Mouse (Mus musculus): ENCODE measurements at regions not wholly inside any gene's neighbourhood (a gene's known extent, or its start where the extent isn't known, plus 50 kb on each side); places are given as distances from the start of the nearest gene placed in this dataset.
"Not testable (repeated sequence)": the region's sequence is repeated elsewhere in the genome, so short reads cannot be mapped to it uniquely, and the experiment has no call there.

- DNase-seq (ENCODE audit: low spot score) = no peak
Measured at GRCm38 (mm10) chr1:185939914-185940313, 177.2 kb downstream of the Lyplal1 start.

GRCm38 (mm10) chr1:185940511-185940910 lies 176.6 kb downstream of the Lyplal1 start:
- DNase-seq (ENCODE audit: low spot score) = no peak

DNA sequence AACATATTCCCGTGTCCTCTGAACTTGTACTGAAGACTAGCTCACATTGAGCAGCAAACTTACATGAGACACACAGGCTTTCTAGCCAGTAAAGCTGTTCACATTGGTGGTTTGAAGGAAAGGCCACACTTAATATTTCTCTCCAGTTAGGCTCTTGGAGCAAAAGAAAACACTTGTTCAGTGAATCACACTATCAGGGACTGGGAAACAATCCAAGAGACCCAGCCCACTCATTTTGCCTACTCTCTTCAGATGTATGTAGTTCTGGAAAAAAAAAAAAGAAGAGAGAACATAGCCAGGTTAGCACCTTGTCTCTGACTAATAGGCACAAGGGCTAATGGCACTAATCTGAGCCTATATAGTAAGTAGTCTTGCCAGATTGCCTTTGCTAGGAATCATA lies 165.9 kb downstream of the Lyplal1 start:
- DNase-seq (ENCODE audit: low spot score) = no peak

DNA sequence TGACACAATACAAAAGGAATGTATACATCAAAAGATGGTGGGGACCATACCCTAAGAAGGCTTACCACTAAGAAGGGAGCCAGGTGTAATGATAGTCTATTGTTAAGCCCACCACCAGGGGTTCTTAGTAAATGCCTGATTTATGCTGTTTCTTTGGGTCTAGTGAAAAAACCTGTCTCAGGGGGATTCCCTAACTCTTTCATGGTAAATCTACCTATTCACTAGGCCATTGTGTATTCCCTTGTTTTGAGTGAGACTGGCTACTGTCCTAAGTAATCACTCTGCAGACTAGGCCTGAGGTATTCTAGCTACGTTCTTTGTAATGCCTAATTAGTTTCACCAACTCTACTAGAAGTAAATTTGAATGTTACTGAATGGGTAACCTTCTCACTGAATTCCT lies 161.3 kb downstream of the Lyplal1 start:
- not testable (repeated sequence) for DNase-seq (ENCODE audit: low spot score)

DNA sequence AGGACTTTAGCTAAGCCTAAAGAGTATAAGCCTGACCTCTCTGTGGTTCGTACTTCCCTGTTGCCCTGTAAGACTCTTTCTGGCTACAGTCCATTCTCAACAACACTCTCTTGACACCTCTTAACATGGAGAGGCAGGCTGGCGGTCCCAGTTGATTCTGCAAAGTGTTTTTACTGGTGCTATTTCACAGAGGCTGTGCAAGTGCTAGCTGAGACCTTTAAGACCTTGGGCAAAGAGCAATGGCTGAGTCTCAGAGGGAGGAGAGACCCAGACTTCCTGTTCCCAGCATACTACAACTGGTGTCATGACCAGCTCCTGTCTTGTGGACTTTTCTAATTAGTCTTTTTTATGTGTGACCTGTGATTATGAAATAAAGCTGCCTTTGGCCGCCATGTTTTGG lies 159.6 kb downstream of the Lyplal1 start:
- no peak for DNase-seq (ENCODE audit: low spot score)

DNA sequence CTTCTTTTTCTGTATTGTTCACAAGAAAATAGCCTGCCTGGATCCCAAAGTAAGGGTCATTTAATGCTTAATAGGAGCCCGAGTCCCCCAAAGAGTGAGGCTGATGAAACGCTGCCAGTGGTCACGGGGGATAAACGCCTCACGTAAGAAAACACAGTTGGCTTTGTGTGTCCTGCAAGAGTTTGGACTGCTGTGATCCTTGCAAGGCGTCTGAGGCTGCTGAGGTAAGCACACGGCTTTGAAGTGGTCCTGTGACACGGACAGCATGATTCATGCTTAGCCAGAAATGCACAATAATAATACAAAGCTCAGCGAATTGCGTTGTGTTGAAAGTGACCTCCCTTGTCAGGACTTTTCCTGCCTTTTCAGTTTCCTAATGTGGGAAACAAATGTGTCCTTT lies 158.8 kb downstream of the Lyplal1 start:
- DNase-seq (ENCODE audit: low spot score) = no peak

GRCm38 (mm10) chr1:185962606-185963005 lies 154.5 kb downstream of the Lyplal1 start:
- no peak for DNase-seq (ENCODE audit: low spot score)

DNA sequence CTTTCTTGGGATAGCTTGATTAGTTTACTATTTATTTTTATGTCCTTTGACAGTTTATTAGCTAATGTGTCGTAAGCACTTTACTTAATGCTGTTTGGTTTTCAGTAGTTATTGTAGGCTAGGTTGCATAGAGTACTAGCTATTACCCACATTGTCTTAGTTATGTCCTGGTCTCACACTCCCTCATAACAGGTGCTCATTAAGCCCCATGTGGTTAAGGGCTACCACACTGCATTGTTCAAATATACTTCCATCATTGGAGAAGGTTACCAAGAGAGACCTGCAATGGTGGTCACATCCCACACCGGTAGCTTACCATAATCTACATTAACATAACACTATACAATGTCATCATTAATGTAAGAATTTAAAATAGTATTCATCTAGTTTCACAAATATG lies 153.3 kb downstream of the Lyplal1 start:
- no peak for DNase-seq (ENCODE audit: low spot score)

- no peak for DNase-seq (ENCODE audit: low spot score)
Measured at GRCm38 (mm10) chr1:185964426-185964825, 152.7 kb downstream of the Lyplal1 start.

DNA sequence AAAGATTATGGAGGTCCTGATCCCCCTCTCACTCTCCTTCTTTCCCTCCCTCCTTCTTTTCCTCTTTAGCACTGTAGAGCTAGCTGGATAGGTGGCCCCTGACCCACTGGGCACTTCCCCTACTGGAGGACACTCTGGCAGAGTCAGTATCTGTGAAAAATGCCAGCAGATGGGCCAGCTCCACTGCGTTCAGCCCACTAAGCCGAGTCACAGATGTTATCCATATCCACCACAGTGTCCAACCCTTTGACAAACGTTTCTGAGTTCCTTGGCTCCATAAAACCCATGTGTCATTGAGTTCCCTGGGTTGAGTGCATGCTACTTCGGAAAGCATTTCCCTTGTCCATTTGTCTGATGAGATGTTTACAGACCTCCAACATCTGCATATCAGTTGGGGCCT lies 149.9 kb downstream of the Lyplal1 start:
- no peak for DNase-seq (ENCODE audit: low spot score)

DNA sequence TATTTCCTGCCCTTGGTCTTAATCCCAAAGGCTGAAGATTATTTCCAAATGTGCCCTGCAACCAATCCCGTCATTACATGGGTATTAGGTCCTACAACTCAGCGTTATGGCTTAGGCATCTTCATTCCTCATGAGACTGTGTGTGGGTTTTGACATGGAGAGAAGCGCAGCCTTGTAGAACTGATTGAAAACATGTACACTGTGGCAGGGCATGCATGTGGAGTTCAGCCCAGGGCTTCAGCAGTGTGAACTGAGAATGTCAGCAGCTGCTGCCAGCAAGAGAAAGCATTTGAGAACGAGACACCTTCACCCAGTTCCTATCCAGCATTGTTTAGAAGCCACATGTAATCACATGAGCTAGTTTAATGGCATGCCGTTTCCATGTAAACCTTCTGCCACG lies 149.3 kb downstream of the Lyplal1 start:
- no peak for DNase-seq (ENCODE audit: low spot score)

DNA sequence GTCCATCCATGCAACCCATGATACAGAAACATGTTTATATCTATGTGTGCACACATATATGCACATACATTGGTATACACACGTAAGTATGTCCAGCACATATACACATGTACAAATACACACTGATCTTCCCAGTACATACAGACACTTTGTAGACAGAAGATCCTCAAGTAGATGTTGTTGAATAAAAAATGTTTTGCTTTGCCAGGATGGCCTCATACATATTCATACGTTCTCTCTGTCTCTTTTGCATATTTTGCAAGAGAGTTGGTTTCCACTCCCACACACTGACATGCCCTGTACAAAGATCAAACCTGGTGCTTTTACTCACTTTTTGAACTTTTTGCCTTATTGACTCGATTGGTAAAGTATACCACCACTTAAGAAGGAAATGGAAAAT lies 148.5 kb downstream of the Lyplal1 start:
- DNase-seq (ENCODE audit: low spot score) = no peak

DNA sequence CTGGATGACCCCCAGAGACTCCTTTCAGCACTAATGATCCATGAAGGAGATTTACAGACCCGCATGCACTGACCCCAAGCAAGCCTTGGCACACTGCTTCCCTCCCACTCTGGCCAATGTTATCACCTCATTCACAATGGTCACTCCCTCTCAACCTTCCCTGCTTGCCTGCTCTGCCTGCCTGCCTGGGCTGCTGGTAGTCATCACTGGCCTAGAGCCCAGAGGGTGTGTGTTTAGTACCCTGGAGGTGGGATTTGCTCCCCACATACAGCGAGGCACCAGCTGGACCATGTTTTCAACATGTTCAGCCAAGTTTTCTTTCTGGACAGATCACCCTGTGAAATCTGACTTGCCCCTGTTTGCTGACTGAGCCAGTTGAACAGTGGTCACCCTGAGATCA lies 147.9 kb downstream of the Lyplal1 start:
- DNase-seq (ENCODE audit: low spot score) = no peak

- DNase-seq (ENCODE audit: low spot score) = no peak
Measured at GRCm38 (mm10) chr1:185977075-185977474, 140.0 kb downstream of the Lyplal1 start.

GRCm38 (mm10) chr1:185989432-185989831 lies 127.7 kb downstream of the Lyplal1 start:
- DNase-seq (ENCODE audit: low spot score) = no peak

DNA sequence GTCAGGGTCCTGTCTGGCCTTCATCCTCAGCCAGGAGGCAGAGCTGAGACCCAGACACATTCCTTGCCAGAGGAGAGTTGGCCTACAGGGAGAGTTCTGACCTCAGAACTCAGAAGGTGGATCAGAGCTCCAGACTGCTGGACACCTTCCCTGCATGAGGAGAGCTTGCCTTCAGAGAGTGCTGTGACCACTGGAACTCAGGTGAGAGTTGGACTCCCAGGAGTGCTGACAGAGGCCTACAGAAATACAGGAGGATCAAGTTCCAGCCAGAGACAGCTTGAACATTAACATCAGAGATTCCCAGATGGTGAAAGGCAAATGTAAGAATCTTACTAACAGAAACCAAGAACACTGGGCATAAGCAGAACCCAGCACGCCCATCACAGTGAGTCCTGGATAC lies 117.0 kb downstream of the Lyplal1 start:
- not testable (repeated sequence) for DNase-seq (ENCODE audit: low spot score)

DNA sequence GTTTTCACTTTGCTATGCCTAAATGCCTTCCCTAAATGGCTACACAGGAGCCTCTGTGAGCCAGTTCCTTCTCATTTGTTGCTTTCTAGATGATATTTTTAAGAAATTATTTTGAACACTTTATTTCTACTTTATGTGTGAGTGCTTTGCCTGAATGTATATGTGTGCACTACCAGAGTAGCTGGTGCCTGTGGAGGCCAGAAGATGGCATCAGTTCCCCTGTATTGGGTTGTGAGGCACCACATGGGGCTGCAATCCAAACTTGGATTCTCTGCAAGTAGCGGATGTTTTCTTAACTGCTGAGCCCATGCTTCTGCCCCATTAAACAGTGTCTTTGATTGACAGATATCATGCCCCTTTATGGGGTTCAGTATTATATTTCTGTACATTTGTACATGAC lies 103.7 kb downstream of the Lyplal1 start:
- no peak for DNase-seq (ENCODE audit: low spot score)

DNA sequence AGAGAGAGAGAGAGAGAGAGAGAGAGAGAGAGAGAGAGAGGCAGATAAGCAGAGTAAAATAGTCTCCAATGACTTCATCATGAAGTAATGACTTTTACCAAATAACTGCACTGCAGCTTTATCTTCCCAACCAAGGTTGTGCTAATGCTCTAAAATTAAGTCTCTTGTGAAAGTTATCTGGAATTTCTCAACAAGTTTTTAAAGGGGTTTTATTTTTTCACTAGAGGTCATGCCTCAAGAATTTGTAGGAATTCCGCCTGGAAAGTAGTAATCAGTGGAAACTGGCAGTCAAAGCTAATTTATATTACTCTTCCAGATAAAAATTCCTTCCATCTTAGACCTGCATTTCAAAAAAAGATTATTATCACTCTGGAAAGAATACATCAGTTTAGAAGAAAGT lies 102.9 kb downstream of the Lyplal1 start:
- DNase-seq (ENCODE audit: low spot score) = no peak

DNA sequence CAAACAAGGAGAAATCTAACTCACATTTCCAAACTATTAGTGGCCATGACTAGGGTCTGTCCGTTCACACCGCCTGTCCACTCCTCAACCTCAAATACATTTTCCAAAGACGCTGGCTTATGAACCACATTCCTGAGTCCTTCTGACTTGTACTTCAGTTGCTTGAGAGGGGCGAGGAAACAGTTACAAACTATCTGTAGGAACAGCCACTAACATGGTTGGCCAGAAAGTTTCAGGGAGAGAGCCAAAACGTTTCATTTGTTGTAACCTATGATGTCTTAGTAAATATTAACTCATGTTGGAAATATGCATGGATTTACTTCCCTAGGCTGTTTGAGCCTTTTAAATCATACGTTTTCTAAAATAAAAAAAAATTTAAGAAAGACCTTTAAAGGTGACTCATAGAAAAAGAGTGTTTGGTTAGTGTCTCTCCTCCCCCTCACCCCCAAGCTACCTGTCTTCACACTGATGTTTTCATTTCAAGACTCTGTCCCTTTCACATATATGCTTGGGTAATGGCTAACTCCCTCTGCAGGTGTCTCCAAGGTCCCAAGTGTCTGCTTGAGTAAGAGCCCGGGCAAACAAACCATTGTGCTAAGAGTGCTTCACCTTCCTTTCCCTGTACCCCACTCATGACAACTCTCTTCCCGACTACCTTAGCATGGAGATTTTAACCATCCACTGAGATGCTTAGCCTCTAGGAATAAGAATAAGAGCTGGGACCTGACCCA lies 101.1 kb downstream of the Lyplal1 start:
- DNase-seq (ENCODE audit: low spot score) = no peak

GRCm38 (mm10) chr1:186017547-186017946 lies 99.6 kb downstream of the Lyplal1 start:
- DNase-seq (ENCODE audit: low spot score) = no peak

GRCm38 (mm10) chr1:186019511-186019910 lies 97.6 kb downstream of the Lyplal1 start:
- no peak for DNase-seq (ENCODE audit: low spot score)

DNA sequence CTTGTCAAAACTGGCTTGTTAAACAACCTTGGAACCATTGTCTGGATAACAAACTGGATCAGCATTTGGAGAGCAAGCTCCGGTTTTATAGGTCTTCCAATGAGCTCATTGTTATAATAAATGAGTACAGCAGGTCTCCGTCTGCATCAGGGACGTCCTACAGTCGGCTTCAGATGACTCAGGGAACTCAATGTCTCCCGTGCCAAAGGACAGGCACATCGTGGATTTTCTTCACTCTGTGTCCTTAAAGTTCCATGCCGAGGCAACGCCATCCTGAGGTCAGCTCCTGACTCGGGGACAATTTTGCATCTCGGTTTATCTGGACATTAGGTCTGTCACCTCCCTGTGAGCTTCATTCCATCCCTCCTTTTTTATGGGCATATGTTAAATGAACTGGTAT lies 85.2 kb downstream of the Lyplal1 start:
- DNase-seq (ENCODE audit: low spot score) = no peak

DNA sequence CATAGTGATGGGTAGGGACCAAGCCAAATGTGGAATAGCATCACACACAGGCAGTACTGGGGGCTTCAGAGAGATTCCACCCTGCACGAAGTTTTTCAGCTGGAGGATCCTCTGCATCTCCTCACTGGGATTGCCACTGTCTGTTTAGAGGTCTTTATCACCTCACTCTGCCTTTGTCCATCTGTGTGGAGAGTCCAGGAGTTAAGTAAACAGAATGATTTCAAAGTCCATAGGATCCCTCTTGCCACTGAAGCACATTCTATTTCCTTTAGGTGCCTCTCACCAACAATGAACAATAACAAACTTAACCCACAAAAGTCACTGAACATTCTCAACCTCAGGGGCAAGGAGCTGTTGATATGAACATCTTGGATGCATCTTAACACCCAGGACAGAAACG lies 82.7 kb downstream of the Lyplal1 start:
- no peak for DNase-seq (ENCODE audit: low spot score)

All from ovary, postnatal 10 days (tissue).